Mouse (Mus musculus) olfactory bulb, adult 2 months (tissue): Measurements from ENCODE around the gene Spg21.

Experiments
- CTCF ChIP-seq: fragments of 200-500 bp; IDR thresholded peaks from 2 replicates; pipeline ENCODE4 v1.5.1; 2012; ENCODE audit warnings: low read depth, mild to moderate bottlenecking, low read length, moderate library complexity; ENCODE audit not compliant: insufficient read depth
- POLR2A ChIP-seq: fragments of 200-500 bp; IDR thresholded peaks from 2 replicates; pipeline ENCODE4 v1.6.1; 2012; ENCODE audit warnings: mild to moderate bottlenecking, low read depth, low read length, moderate library complexity; ENCODE audit not compliant: insufficient read depth

DNA sequence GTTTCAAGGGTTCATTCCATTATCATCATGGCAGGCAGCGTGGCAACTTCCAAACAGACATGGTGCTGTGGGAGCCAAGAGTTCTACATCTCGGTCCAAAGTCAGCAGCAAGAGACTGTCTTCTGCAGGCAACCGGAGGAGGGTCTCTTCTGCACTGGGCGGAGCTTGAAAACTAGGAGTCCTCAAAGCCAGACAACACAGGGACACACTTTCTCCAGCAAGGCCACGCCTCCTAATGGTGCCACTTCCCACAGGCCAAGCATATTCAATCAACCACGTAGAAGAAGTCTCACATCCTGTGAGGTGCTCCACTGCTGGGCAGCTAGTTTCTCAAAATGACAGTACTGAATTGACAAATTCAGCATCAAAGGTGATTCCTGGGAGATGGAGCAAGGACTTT lies 12.8 kb upstream of the Spg21 start:
- TF ChIP-seq CTCF (no peak), POLR2A (no peak)
